Mouse (Mus musculus) bone marrow macrophage, adult 2 months (primary cell): ENCODE data around the gene Mapre1. TPM values are rescaled to one million over a fixed set of nuclear protein-coding genes. Genes with fewer than 3 reads are reported as not detected.

Source experiments
- H3K27ac ChIP-seq: 2 replicates; pipeline ENCODE4 v1.5.1; 2012; ENCODE audit warnings: low read depth, low read length; ENCODE audit not compliant: insufficient read depth
- H3K4me1 ChIP-seq: 2 replicates; pipeline ENCODE4 v1.6.1; 2012; ENCODE audit warnings: low read length; ENCODE audit not compliant: control insufficient read depth, insufficient read depth
- H3K4me3 ChIP-seq: 2 replicates; pipeline ENCODE4 v1.5.1; 2012; ENCODE audit warnings: mild to moderate bottlenecking, low read length, moderate library complexity; ENCODE audit not compliant: insufficient read depth
- CTCF ChIP-seq: IDR thresholded peaks from 2 replicates; pipeline ENCODE4 v1.5.1; 2012; ENCODE audit warnings: low read depth, mild to moderate bottlenecking, low read length, moderate library complexity
- POLR2A ChIP-seq: IDR thresholded peaks from 2 replicates; pipeline ENCODE4 v1.6.1; 2012; ENCODE audit warnings: mild to moderate bottlenecking, low read depth, low read length, borderline replicate concordance
- polyA plus RNA-seq: library from polyadenylated mRNA; stranded (reverse); fragments of >200 nt; gene quantifications from 2 replicates; pipeline ENCODE4 v1.2.4, GENCODE M21; 2012; ENCODE audit not compliant: missing spikeins, insufficient read depth, insufficient read length

The Mapre1 gene
- polyA plus RNA-seq, 1 experiment, result 93.2 TPM

DNA sequence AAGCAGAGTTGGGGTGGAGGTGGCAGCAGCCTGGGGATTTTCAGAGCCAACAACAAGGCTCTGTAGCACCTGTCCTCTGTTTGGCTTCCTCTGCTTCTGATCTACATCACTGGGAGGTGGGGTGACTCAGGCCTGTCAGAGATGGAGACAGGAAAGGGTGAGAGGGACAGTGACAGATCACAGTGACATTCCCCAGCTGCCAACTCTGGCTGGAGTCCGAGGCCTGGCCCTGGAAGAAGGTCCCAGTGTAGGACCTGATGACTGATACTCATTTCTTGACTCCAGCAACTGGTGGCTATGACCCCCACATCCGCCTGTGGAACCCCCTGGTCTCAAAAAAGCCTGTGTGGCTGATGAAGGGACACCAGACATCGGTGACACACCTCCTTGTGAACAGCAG lies 68.8 kb downstream of the Mapre1 start:
- Histone ChIP-seq H3K27ac (no peak overlapping the region), H3K4me1 (no peaks in the 10 kb centered on the region), H3K4me3 (no peak overlapping the region)
- TF ChIP-seq CTCF (no peak), POLR2A (no peak)

DNA sequence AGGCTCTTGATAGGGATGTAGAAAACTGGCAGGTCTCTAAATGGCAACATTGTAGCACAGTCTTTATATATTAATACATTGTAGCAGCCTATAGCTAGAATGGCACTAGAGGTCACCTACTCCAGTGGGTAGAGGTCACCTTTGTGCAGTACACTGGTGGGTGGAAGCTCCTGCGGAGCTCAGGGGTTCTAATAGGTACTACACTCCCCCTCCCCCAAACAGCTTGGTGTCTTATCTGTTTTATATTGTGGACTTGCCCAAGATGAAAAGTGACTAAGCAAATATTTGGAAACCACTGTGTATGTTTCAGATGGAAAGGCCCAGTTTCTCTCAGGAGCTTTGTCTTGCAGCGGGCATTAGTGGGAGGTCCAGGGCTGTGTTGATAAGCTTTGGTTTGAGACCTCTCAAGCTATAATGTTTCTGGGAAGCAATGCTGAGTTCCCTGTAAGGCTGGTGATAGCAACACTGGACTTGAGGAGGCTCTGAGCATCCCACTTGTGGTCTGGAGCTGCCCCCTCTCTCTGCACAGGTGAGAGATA lies 81.0 kb downstream of the Mapre1 start:
- no peaks in the 10 kb centered on the region for H3K4me1 ChIP-seq
- TF ChIP-seq CTCF (no peak), POLR2A (no peak)
- no peak overlapping the region for H3K27ac ChIP-seq
- no peak overlapping the region for H3K4me3 ChIP-seq

Other genes with a start within 250 kb of the Mapre1 start
- gene 4930404H24Rik, start 248.5 kb upstream of the Mapre1 start, polyA plus RNA-seq, result not detected in 2 replicates
- 15.9 and 19.2 TPM in 2 replicates for gene Nol4l, start 211.3 kb upstream of the Mapre1 start, polyA plus RNA-seq
- gene Commd7, start 108.5 kb upstream of the Mapre1 start, polyA plus RNA-seq, result 51.6 and 52.0 TPM in 2 replicates
- gene Dnmt3b, start 91.8 kb upstream of the Mapre1 start, polyA plus RNA-seq, result 1.4 and 2.7 TPM in 2 replicates
- not detected in 2 replicates for gene Dnmt3c, start 44.6 kb upstream of the Mapre1 start, polyA plus RNA-seq
- gene Efcab8, start 38.7 kb downstream of the Mapre1 start, polyA plus RNA-seq, result not detected in 2 replicates
- not detected in 2 replicates for gene Sun5, start 129.8 kb downstream of the Mapre1 start, polyA plus RNA-seq
- gene Bpifb2, start 133.8 kb downstream of the Mapre1 start, polyA plus RNA-seq, result not detected in 2 replicates
- gene Bpifb6, start 159.1 kb downstream of the Mapre1 start, polyA plus RNA-seq, result not detected in 2 replicates
- gene Bpifb3, start 177.0 kb downstream of the Mapre1 start, polyA plus RNA-seq, result not detected in 2 replicates
- not detected in 2 replicates for gene Bpifb4, start 196.9 kb downstream of the Mapre1 start, polyA plus RNA-seq
- not detected in 2 replicates for gene Bpifa6, start 233.7 kb downstream of the Mapre1 start, polyA plus RNA-seq